8 mouse cellular contexts compared by ENCODE assay signal in the genomic region with DNA sequence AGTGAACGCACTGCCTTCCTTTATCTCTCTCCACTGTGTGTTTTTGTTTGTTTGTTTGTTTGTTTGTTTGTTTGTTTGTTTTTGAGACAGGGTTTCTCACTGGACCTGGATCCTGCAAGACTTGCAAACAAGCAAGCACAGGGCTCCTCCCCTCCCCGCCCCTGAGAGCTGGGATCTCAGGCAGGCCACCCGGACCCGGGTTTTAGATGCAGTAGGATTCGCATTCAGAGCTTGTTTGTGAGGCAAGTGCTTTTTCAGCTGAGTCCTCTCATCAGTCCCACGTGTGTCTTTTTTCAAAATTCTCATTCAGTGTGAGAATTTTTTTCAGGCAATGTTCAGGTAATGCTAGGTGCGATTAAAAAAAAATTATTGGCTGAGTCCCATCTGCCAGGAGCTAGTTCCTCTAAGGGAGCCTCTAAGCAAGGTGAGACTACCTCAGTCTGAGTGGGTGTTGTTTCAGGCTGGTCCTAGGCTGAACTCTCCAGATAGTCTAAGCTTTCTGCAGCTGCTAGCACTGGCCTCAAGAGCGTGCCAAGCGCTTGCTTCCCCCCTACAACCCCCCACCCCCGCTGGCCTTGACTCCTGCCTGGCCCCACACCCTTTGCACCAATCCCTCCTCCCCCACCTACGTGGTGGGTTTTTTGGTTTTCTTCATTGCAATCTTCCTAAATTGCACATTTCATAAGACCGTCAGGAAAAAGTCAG.
DNase-seq lines count a peak whose midpoint lies in the region; ATAC-seq lines count a peak whose summit lies in the region.

No protein-coding gene starts in this region.

- no peaks in the 10 kb centered on the region for H3K27me3 ChIP-seq in embryonic facial prominence, embryonic 13.5 days
- no peaks in the 10 kb centered on the region for H3K27me3 ChIP-seq in hindbrain, embryonic 12.5 days
- H3K27me3 ChIP-seq in midbrain, embryonic 12.5 days, result no peaks in the 10 kb centered on the region

- no peaks in the 10 kb centered on the region for H3K9me3 ChIP-seq in embryonic facial prominence, embryonic 13.5 days
- H3K9me3 ChIP-seq in hindbrain, embryonic 12.5 days (replicated peaks), result no peaks in the 10 kb centered on the region
- no peaks in the 10 kb centered on the region for H3K9me3 ChIP-seq in midbrain, embryonic 12.5 days

- peak overlapping the region; percentile 63 for H3K4me2 ChIP-seq in embryonic facial prominence, embryonic 13.5 days
- peak overlapping the region; percentile 47 for H3K4me2 ChIP-seq in hindbrain, embryonic 12.5 days (replicated peaks)
- peak overlapping the region; percentile 48 for H3K4me2 ChIP-seq in midbrain, embryonic 12.5 days (replicated peaks)

- H3K9ac ChIP-seq in embryonic facial prominence, embryonic 13.5 days, result peak overlapping the region; percentile 71
- peak overlapping the region; percentile 53 for H3K9ac ChIP-seq in hindbrain, embryonic 12.5 days
- peak overlapping the region; percentile 49 for H3K9ac ChIP-seq in midbrain, embryonic 12.5 days (replicated peaks)

- DNase-seq in kidney, postnatal 10 days, result peak; percentile 22
- DNase-seq in kidney, postnatal 25 days, result no peak
- DNase-seq in thymus, postnatal 10 days (ENCODE audit: low spot score in 2 of 2), result no peak
- no peak for DNase-seq in spleen, postnatal 36 days (ENCODE audit: low spot score in 2 of 2)
- no peak for DNase-seq in layer of hippocampus, adult 11-12 months (ENCODE audit: low spot score)

- peaks cover 42% of the 10 kb centered on the region for H3K4me1 ChIP-seq in embryonic facial prominence, embryonic 13.5 days
- H3K4me1 ChIP-seq in hindbrain, embryonic 12.5 days, result peaks cover 27% of the 10 kb centered on the region
- peaks cover 25% of the 10 kb centered on the region for H3K4me1 ChIP-seq in midbrain, embryonic 12.5 days

- peak overlapping the region; percentile 98 for H3K27ac ChIP-seq in embryonic facial prominence, embryonic 13.5 days
- peak overlapping the region; percentile 97 for H3K27ac ChIP-seq in hindbrain, embryonic 12.5 days
- peak overlapping the region; percentile 96 for H3K27ac ChIP-seq in midbrain, embryonic 12.5 days (replicated peaks)

- no peaks in the 10 kb centered on the region for H3K36me3 ChIP-seq in embryonic facial prominence, embryonic 13.5 days
- H3K36me3 ChIP-seq in hindbrain, embryonic 12.5 days, result no peaks in the 10 kb centered on the region
- H3K36me3 ChIP-seq in midbrain, embryonic 12.5 days, result no peaks in the 10 kb centered on the region

- peak overlapping the region; percentile 34 for H3K4me3 ChIP-seq in embryonic facial prominence, embryonic 13.5 days
- peak overlapping the region; percentile 21 for H3K4me3 ChIP-seq in hindbrain, embryonic 12.5 days
- H3K4me3 ChIP-seq in midbrain, embryonic 12.5 days, result peak overlapping the region; percentile 26

- ATAC-seq in embryonic facial prominence, embryonic 13.5 days (ENCODE audit: insufficient number of reproducible peaks, insufficient read depth, low FRiP score, low TSS enrichment, low read depth), result peak; percentile 67
- peak; percentile 50 for ATAC-seq in hindbrain, embryonic 12.5 days (ENCODE audit: low FRiP score)
- peak; percentile 42 for ATAC-seq in midbrain, embryonic 12.5 days (ENCODE audit: low FRiP score, low read depth)

- WGBS in embryonic facial prominence, embryonic 13.5 days, result 38% methylated on average over 12 of the region's 12 CpGs
- WGBS in hindbrain, embryonic 12.5 days, result 42% methylated on average over 12 of the region's 12 CpGs
- 46% methylated on average over 12 of the region's 12 CpGs for WGBS in midbrain, embryonic 12.5 days
